In the genomic region with DNA sequence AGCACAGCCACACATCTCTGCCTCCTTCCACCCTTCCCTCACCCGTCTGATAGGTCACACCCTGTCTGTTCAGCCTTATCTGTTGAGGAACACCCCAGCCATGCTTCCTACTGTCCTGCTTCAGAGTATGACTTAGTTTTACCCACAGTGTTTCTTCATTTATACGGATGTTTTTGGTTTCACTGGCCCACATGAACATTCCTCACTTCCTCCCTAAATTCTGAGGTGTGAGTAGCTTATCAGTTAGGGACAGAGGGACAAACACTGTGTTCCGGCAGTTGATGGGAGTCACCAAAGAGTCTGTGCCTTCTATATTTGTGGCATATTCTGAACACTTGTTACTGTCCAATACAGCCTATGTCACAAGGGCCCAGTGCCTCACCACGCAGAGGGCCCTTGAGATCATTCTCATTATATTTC, we compare ENCODE assay signal across 15 mouse cellular contexts.
A peak's percentile ranks its signal among the peaks of the same experiment; 100 is the strongest.
DNase-seq lines count a peak whose midpoint lies in the region; ATAC-seq and TF ChIP-seq lines count a peak whose summit lies in the region.
"Had no signal": no experiment of that assay in that cellular context is flagged by ENCODE, and none has a peak within 500 bp of the region (broad histone marks: within the 10 kb centered on the region; RNA-seq: fewer than 3 reads in every experiment).

No protein-coding gene starts in this region.

- ATAC-seq in stomach, embryonic 14.5 days (ENCODE audit: insufficient number of reproducible peaks, insufficient read depth, low FRiP score, low read depth): peak; percentile 82; the same call in 1 of the 2 replicates
- no peak for ATAC-seq in stomach, postnatal 0 days (ENCODE audit: low FRiP score, low TSS enrichment)
- ATAC-seq in erythroid progenitor cell, adult 5-6 weeks (replicated peaks; ENCODE audit: low FRiP score, poor library complexity, severe bottlenecking): peak; percentile 93
- ATAC-seq in liver, postnatal 0 days: peak; percentile 100
- ATAC-seq in inflammation-experienced regulatory T-cells, adult 6 months: no peak

- no peaks in the 10 kb centered on the region for H3K36me3 ChIP-seq in stomach, embryonic 14.5 days (ENCODE audit: control insufficient read depth, insufficient read depth, low read length)
- no peaks in the 10 kb centered on the region for H3K36me3 ChIP-seq in stomach, postnatal 0 days (ENCODE audit: control insufficient read depth, insufficient read depth, low read length)
- H3K36me3 ChIP-seq in liver, postnatal 0 days (replicated peaks; ENCODE audit: insufficient read depth, low read length): no peaks in the 10 kb centered on the region
- H3K36me3 ChIP-seq: forebrain, embryonic 10.5 days; limb, embryonic 13.5 days; neural tube, embryonic 15.5 days had no signal

- 74% methylated on average over 4 of the region's 4 CpGs for WGBS in stomach, embryonic 14.5 days
- 67% methylated on average over 4 of the region's 4 CpGs for WGBS in stomach, postnatal 0 days
- 30% methylated on average over 4 of the region's 4 CpGs for WGBS in liver, postnatal 0 days (ENCODE audit: insufficient replicate concordance)

- H3K27me3 ChIP-seq in stomach, embryonic 14.5 days (ENCODE audit: control insufficient read depth, insufficient read depth, low read length): no peaks in the 10 kb centered on the region
- H3K27me3 ChIP-seq in stomach, postnatal 0 days (ENCODE audit: control insufficient read depth, insufficient read depth, low read length): no peaks in the 10 kb centered on the region
- H3K27me3 ChIP-seq in liver, postnatal 0 days (ENCODE audit: insufficient read depth, low read length): no peaks in the 10 kb centered on the region
- H3K27me3 ChIP-seq: limb, embryonic 13.5 days; neural tube, embryonic 15.5 days had no signal

- no peak overlapping the region for H3K27ac ChIP-seq in stomach, embryonic 14.5 days (ENCODE audit: low read length)
- no peak overlapping the region for H3K27ac ChIP-seq in stomach, postnatal 0 days (replicated peaks)
- H3K27ac ChIP-seq in liver, postnatal 0 days (ENCODE audit: low read depth): peak overlapping the region; percentile 91
- H3K27ac ChIP-seq: forebrain, embryonic 10.5 days; hindbrain, embryonic 14.5 days; kidney, postnatal 0 days; limb, embryonic 13.5 days; macrophage; neural tube, embryonic 15.5 days had no signal

- H3K4me3 ChIP-seq in stomach, embryonic 14.5 days (ENCODE audit: low read depth, low read length): no peak overlapping the region
- H3K4me3 ChIP-seq in stomach, postnatal 0 days (ENCODE audit: low read depth, low read length): no peak overlapping the region
- H3K4me3 ChIP-seq in liver, postnatal 0 days (ENCODE audit: low read depth, low read length): no peak overlapping the region
- H3K4me3 ChIP-seq: forebrain, embryonic 10.5 days; limb, embryonic 13.5 days; neural tube, embryonic 15.5 days had no signal

- no peaks in the 10 kb centered on the region for H3K9me3 ChIP-seq in stomach, embryonic 14.5 days (ENCODE audit: control insufficient read depth, low read depth, low read length)
- H3K9me3 ChIP-seq in stomach, postnatal 0 days (ENCODE audit: control insufficient read depth, low read length): no peaks in the 10 kb centered on the region
- no peaks in the 10 kb centered on the region for H3K9me3 ChIP-seq in liver, postnatal 0 days (ENCODE audit: low read length)
- H3K9me3 ChIP-seq: forebrain, embryonic 10.5 days; limb, embryonic 13.5 days; neural tube, embryonic 15.5 days had no signal

- H3K4me1 ChIP-seq in stomach, embryonic 14.5 days (ENCODE audit: control insufficient read depth, insufficient read depth, low read length): peaks cover 4% of the 10 kb centered on the region; the same call in 1 of the 2 replicates
- no peaks in the 10 kb centered on the region for H3K4me1 ChIP-seq in stomach, postnatal 0 days (replicated peaks; ENCODE audit: control insufficient read depth, insufficient read depth)
- peaks cover 22% of the 10 kb centered on the region for H3K4me1 ChIP-seq in liver, postnatal 0 days (ENCODE audit: insufficient read depth)
- H3K4me1 ChIP-seq: forebrain, embryonic 10.5 days; neural tube, embryonic 15.5 days had no signal

- no peak for TF ChIP-seq CTCF in stomach, postnatal 0 days (IDR thresholded peaks at IDR 0.05; ENCODE audit: low read depth)
- no peak for TF ChIP-seq CTCF in liver, postnatal 0 days (IDR thresholded peaks at IDR 0.05; ENCODE audit: low read depth)

- H3K9ac ChIP-seq in stomach, embryonic 14.5 days (replicated peaks; ENCODE audit: low read depth, low read length): no peak overlapping the region
- H3K9ac ChIP-seq in stomach, postnatal 0 days (ENCODE audit: low read length): no peak overlapping the region
- H3K9ac ChIP-seq in liver, postnatal 0 days (replicated peaks): no peak overlapping the region
- H3K9ac ChIP-seq: hindbrain, embryonic 14.5 days; limb, embryonic 13.5 days; neural tube, embryonic 15.5 days had no signal

- no peak for DNase-seq in stomach, postnatal 0 days (ENCODE audit: low spot score)
- DNase-seq in liver, postnatal 0 days: peak; percentile 43
- no peak for DNase-seq in kidney, adult 8-10 months
- no peak for DNase-seq in embryo, embryonic 11 days
- DNase-seq: adrenal gland, adult 8-10 months; layer of hippocampus, postnatal 36 days had no signal

- no peak for TF ChIP-seq EP300 in stomach, postnatal 0 days (optimal IDR thresholded peaks at IDR 0.05)
- TF ChIP-seq EP300 in liver, postnatal 0 days (IDR thresholded peaks at IDR 0.05; ENCODE audit: low read depth): peak; percentile 95

- no peak overlapping the region for H3K4me2 ChIP-seq in stomach, embryonic 14.5 days (replicated peaks; ENCODE audit: low read depth, low read length)
- no peak overlapping the region for H3K4me2 ChIP-seq in stomach, postnatal 0 days (replicated peaks; ENCODE audit: low read depth)
- H3K4me2 ChIP-seq in liver, postnatal 0 days (ENCODE audit: low read depth, low read length): peak overlapping the region; percentile 39
- H3K4me2 ChIP-seq: hindbrain, embryonic 14.5 days; limb, embryonic 13.5 days; neural tube, embryonic 15.5 days had no signal

Comparison
In these comparisons a context has a peak if more than half of its experiments do, and no peak if none do; other contexts are left out.
1. ATAC-seq: peak in stomach, embryonic 14.5 days (single experiment), erythroid progenitor cell, adult 5-6 weeks (single experiment) and liver, postnatal 0 days (single experiment); none in stomach, postnatal 0 days (single experiment) and inflammation-experienced regulatory T-cells, adult 6 months (single experiment).